Mouse (Mus musculus) liver, embryonic 11.5 days (tissue): ENCODE results near the gene Prkce. TPM values are rescaled to one million over a fixed set of nuclear protein-coding genes. Genes with fewer than 3 reads are reported as not detected.

Experiments
- ATAC-seq: fragments of 200-750 bp; cut with Nextera tagmentation; replicated peaks from 2 replicates; pipeline ENCODE4 v1.8.0; 2017; ENCODE audit warnings: moderate number of reproducible peaks, mild to moderate bottlenecking, moderate TSS enrichment, moderate library complexity; ENCODE audit not compliant: low FRiP score
- DNase-seq: peaks from one replicate; pipeline ENCODE4 v3.0.0-alpha.2; 2017; ENCODE audit warnings: low spot score
- H3K27ac ChIP-seq: fragments of 300-500 bp; sonication (generic); 2 replicates; pipeline ENCODE4 v1.5.1; 2014; ENCODE audit warnings: mild to moderate bottlenecking, low read depth, low read length, control low read depth
- H3K27me3 ChIP-seq: fragments of 300-500 bp; sonication (generic); replicated peaks from 2 replicates; pipeline ENCODE4 v1.6.1; 2014; ENCODE audit warnings: low read length, mixed read lengths; ENCODE audit not compliant: control insufficient read depth, insufficient read depth
- H3K36me3 ChIP-seq: fragments of 300-500 bp; sonication (generic); 2 replicates; pipeline ENCODE4 v1.6.1; 2014; ENCODE audit warnings: mild to moderate bottlenecking, low read length, moderate library complexity, mixed read lengths; ENCODE audit not compliant: control insufficient read depth, insufficient read depth
- H3K4me1 ChIP-seq: fragments of 300-500 bp; sonication (generic); replicated peaks from 2 replicates; pipeline ENCODE4 v1.6.1; 2014; ENCODE audit warnings: low read length, mixed read lengths; ENCODE audit not compliant: control insufficient read depth, insufficient read depth
- H3K4me2 ChIP-seq: fragments of 300-500 bp; sonication (generic); 2 replicates; pipeline ENCODE4 v1.6.1; 2014; ENCODE audit warnings: mild to moderate bottlenecking, control low read depth, moderate library complexity
- H3K4me3 ChIP-seq: fragments of 300-500 bp; sonication (generic); 2 replicates; pipeline ENCODE4 v1.5.1; 2014; ENCODE audit warnings: low read depth, low read length, control low read depth
- H3K9ac ChIP-seq: fragments of 300-500 bp; sonication (generic); 2 replicates; pipeline ENCODE4 v1.6.1; 2014; ENCODE audit warnings: low read depth, low read length, control low read depth
- H3K9me3 ChIP-seq: fragments of 300-500 bp; sonication (generic); 2 replicates; pipeline ENCODE4 v1.6.1; 2016; ENCODE audit warnings: low read length, inconsistent platforms, mixed read lengths; ENCODE audit not compliant: control insufficient read depth
- WGBS: fragments of 180-500 bp; shearing (Covaris S2); extraction: QIAGEN DNeasy Blood & Tissue Kit; methylation state at CpG from one replicate; pipeline ENCODE4 v1.1.7; 2014; 5-methylcytosine and 5-hydroxymethylcytosine counted together
- polyA plus RNA-seq: library from polyadenylated mRNA; unstranded; fragments of >200 nt; fragmentation: Nextera tagmentation; extraction: Ambion mirVana; gene quantifications from 2 replicates; pipeline ENCODE4 v1.2.1, GENCODE M21; 2014

The Prkce gene
- polyA plus RNA-seq, 1 experiment from 2014 or later = 4.0 TPM

DNA sequence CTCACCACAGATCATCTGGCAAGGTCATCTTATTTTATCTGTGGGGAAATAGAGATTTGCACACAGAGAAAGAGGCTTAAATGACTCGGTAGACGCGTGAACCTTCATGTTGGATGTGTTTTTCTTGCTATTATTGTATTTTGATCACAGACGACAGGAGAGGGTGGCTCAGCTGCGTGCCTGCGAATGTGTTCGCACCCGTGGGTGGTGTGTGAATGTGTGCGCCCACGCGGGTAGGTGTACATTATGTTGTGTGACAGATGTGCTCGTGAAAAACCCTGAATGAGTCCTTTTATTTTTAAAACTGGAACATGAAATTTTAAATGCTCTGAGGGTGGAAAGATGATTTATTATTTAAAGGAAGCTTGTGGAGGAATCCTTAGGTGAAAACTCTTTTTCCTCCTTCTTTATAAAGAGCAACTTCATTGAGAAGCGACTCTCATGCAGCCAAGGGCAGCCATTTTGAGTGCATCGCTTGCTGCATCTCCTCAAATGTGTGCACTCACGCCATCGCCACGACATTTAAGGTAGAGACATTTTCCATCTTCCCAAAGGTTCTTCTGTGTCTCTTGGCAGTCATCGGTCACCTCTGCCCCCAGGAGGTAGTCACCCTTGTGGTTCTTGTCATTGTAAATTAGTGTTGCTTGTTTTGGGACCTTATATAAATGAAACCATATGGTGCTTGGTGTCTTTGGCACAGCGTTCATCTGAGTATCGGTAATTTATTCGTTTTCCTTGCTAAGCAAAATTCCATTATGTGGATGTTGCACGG lies 177.8 kb downstream of the Prkce start:
- H3K9ac ChIP-seq = no peak overlapping the region

DNA sequence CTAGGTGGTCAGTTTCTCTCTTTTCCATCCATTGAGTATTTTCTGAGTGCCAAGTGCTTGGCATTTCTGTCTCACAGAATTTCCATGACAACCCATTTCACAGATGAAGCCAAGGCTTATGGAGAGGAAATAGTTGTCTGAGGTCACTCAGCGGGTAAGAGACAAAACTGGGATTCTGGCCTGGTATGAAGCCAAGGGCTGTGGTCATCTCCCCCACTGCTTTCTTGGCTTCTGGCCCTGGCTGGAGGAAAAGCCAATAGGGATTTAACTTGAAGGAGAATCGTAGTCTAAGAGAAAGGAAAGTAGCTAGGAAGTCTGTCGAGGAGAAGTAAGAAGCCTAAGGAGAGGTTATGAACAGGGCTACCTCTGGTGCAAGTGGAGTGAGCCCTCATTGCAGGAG lies 182.7 kb downstream of the Prkce start:
- 84% methylated on average over 3 of the region's 3 CpGs for WGBS
- Histone ChIP-seq H3K4me1 (no peaks in the 10 kb centered on the region; the same call in 1 of the 2 replicates), H3K27me3 (no peaks in the 10 kb centered on the region), H3K9ac (no peak overlapping the region), H3K9me3 (no peaks in the 10 kb centered on the region), H3K4me3 (no peak overlapping the region), H3K27ac (no peak overlapping the region), H3K4me2 (no peak overlapping the region), H3K36me3 (no peaks in the 10 kb centered on the region)
- ATAC-seq (no peak), DNase-seq (no peak)

More for the DNA sequence above, 177.8 kb downstream of the Prkce start:
- peaks cover 2% of the 10 kb centered on the region for H3K4me1 ChIP-seq
- no peak for ATAC-seq
- H3K27me3 ChIP-seq = no peaks in the 10 kb centered on the region
- no peak for DNase-seq
- 92% methylated on average over 22 of the region's 22 CpGs for WGBS
- no peaks in the 10 kb centered on the region for H3K36me3 ChIP-seq
- no peak overlapping the region for H3K27ac ChIP-seq
- H3K4me2 ChIP-seq = no peak overlapping the region
- H3K4me3 ChIP-seq = no peak overlapping the region
- no peaks in the 10 kb centered on the region for H3K9me3 ChIP-seq

DNA sequence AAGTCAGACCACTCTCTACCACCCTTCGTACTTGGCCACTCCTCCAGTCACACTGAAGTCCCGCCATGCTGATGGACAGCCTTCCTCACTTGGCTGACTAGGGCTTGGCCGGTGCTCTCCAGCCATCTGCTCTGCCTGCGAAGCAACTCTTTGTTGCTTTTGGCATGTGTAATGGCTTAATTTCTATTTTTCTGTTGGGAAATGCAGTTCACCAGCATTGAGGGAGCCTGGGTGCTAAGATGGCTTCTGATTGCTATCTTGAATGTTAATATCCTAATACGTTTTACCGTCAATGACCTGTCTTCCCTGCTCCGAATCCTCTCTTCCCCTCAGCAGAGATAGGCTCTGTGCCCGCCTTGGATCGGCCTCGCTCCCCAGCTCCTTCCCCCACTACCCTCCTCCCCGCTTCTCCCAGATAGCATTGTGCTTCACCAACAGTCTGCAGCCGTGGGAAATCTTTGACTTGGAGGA lies 183.2 kb downstream of the Prkce start:
- no peaks in the 10 kb centered on the region; the same call in 1 of the 2 replicates for H3K4me1 ChIP-seq
- H3K9ac ChIP-seq = no peak overlapping the region
- H3K9me3 ChIP-seq = no peaks in the 10 kb centered on the region
- no peak overlapping the region for H3K4me3 ChIP-seq
- ATAC-seq (no peak), DNase-seq (no peak)
- no peaks in the 10 kb centered on the region for H3K27me3 ChIP-seq
- WGBS = 69% methylated on average over 12 of the region's 12 CpGs
- H3K27ac ChIP-seq = no peak overlapping the region
- no peak overlapping the region for H3K4me2 ChIP-seq
- H3K36me3 ChIP-seq = no peaks in the 10 kb centered on the region

DNA sequence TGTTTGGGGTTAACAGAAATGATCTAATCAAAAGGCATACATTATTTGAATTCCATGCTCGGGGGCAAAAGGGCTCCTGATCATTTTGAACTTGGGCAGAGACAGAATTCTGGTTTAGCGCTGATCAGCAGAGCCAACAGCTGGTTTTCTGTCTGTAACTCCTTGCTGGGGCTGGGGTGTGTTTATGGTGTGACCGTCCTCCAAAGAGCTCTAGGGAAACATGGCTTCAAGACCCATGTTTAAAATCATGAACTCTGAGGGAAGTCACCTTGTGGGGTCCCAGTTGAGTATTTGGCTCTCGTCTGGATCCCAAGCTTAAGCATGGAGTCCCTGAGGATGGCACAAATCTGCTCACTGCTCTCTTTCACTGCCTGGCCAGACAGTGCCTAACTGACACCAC lies 183.7 kb downstream of the Prkce start:
- no peaks in the 10 kb centered on the region for H3K9me3 ChIP-seq
- DNase-seq = no peak
- H3K4me3 ChIP-seq = no peak overlapping the region
- no peak overlapping the region for H3K9ac ChIP-seq
- no peak for ATAC-seq
- 75% methylated on average over 4 of the region's 4 CpGs for WGBS
- H3K27ac ChIP-seq = no peak overlapping the region
- H3K36me3 ChIP-seq = no peaks in the 10 kb centered on the region
- no peaks in the 10 kb centered on the region for H3K27me3 ChIP-seq
- no peaks in the 10 kb centered on the region; the same call in 1 of the 2 replicates for H3K4me1 ChIP-seq
- no peak overlapping the region for H3K4me2 ChIP-seq

DNA sequence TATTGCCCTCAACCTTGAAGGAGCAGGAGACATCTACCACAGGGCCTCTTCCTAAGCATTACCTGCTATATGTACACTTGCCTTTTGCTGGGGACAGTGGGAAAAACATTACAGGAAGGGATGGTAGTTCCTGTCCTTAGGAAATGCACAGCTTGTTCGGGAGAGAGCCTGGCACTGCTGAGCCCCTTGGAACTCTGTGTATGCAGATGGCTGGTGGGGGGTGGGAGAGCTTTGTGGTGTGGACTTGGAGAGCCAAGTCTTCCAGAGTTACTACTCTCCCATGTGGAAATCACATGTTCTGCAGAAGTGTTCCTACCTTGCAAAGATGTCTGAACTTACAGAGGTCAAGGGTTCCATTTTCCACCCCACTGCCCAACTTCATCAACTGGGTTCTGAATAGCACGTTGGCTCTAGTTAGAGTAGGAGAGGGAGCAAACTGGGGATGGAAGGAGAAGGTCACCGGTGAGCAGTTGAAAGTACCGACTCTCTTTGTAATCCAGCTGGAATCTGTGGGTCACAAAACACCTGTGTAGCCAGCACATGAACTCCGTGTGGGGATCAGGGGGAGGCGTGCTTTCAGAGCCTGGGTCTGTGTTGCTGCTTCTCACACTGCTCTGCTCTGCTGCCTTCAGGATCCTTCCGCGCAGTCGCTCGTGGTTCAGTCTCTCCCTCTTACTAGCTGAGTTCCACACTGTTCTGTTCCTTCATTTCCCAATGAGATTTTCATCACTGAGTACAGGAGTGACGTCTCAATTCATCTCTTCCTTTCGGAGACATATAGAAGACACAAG lies 184.9 kb downstream of the Prkce start:
- Histone ChIP-seq H3K4me2 (no peak overlapping the region), H3K9me3 (no peaks in the 10 kb centered on the region), H3K4me3 (no peak overlapping the region), H3K27me3 (no peaks in the 10 kb centered on the region), H3K4me1 (no peaks in the 10 kb centered on the region; the same call in 1 of the 2 replicates), H3K9ac (no peak overlapping the region), H3K36me3 (no peaks in the 10 kb centered on the region), H3K27ac (no peak overlapping the region)
- DNase-seq (no peak), ATAC-seq (no peak)
- 87% methylated on average over 12 of the region's 12 CpGs for WGBS

DNA sequence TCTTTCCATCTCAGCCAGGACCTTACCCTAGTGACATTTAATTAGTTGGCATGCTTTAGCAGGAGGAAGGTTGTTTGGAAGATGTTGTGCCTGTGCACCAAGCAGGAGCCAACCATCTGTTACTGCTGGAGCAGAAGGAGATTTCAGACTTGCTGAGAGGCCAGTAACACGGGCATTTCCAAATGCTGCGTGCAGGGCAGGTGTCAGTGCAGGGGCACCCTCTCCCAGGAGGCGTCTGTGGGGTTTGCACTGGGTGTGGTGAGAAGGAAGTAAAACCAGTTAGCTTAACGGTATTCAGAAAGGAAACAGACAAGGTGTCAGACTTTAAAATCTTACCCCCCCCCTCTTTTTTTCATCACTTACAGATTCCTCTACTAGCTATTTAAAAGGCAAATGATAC lies 186.1 kb downstream of the Prkce start:
- Histone ChIP-seq H3K36me3 (no peaks in the 10 kb centered on the region), H3K27me3 (no peaks in the 10 kb centered on the region), H3K4me1 (no peaks in the 10 kb centered on the region; the same call in 1 of the 2 replicates), H3K4me3 (no peak overlapping the region), H3K27ac (no peak overlapping the region), H3K4me2 (no peak overlapping the region), H3K9me3 (no peaks in the 10 kb centered on the region), H3K9ac (no peak overlapping the region)
- DNase-seq (no peak), ATAC-seq (no peak)
- WGBS = 43% methylated on average over 4 of the region's 4 CpGs

DNA sequence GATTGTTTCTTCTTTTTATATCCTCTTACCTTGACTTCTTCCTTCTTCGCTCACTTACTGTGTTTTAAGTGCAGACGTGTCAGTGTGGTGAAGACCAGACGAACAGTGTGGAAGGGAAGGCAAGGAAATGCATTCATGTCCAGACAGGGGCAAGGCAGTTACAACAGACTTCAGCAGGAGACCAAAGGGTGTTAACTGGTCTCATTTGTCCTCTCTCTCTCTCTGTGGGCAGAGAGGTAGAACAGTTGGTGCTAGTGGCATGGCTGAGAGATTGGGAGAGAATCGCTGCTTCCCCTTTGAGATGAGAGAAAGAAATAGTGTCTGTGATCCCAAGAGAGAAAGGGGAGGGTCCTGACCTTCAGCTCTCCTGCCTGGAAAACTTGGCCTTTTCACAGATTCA lies 186.5 kb downstream of the Prkce start:
- no peak overlapping the region for H3K27ac ChIP-seq
- H3K36me3 ChIP-seq = no peaks in the 10 kb centered on the region
- no peak overlapping the region for H3K4me3 ChIP-seq
- H3K4me1 ChIP-seq = no peaks in the 10 kb centered on the region; the same call in 1 of the 2 replicates
- no peak for ATAC-seq
- no peak for DNase-seq
- 63% methylated on average over 4 of the region's 4 CpGs for WGBS
- no peak overlapping the region for H3K4me2 ChIP-seq
- no peaks in the 10 kb centered on the region for H3K9me3 ChIP-seq
- H3K27me3 ChIP-seq = no peaks in the 10 kb centered on the region
- H3K9ac ChIP-seq = no peak overlapping the region

DNA sequence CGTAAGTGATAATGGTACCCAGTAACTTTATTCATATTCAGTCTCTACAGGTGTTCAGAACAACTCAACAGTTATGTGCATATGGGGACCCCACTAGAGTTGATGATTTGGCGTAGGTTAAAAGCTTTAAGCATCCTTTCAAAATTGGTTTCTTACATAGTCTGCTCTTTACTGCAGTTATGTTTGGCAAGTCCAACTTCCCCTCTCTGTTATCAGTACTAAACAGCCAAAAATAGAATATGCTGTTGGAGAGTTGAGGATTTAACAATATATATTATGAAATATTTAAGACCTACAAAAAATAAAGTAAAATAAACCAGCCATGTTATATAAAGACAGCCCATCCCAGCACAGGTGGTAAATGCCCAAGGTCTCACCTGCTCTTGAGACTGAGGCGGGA lies 187.3 kb downstream of the Prkce start:
- Histone ChIP-seq H3K27ac (no peak overlapping the region), H3K36me3 (no peaks in the 10 kb centered on the region), H3K9ac (no peak overlapping the region), H3K27me3 (no peaks in the 10 kb centered on the region), H3K4me2 (no peak overlapping the region), H3K4me3 (no peak overlapping the region), H3K4me1 (no peaks in the 10 kb centered on the region; the same call in 1 of the 2 replicates), H3K9me3 (no peaks in the 10 kb centered on the region)
- ATAC-seq (no peak), DNase-seq (no peak)
- 81% methylated on average over 3 of the region's 3 CpGs for WGBS
